Mouse (Mus musculus) adrenal gland, adult 8-10 months (tissue): ENCODE data around the gene Pogz. TPM values are rescaled to one million over a fixed set of nuclear protein-coding genes. Genes with fewer than 3 reads are reported as not detected.

Experiments used
- DNase-seq: peaks from one replicate; pipeline ENCODE4 v3.0.0; 2022
- total RNA-seq, 4 experiments: library from RNA; stranded (reverse); gene quantifications; 2 replicates each; pipeline ENCODE4 v1.2.4; 2022

Pogz gene
- total RNA-seq = 10 to 100 TPM; 28.7 to 61.2 (median 44.1) TPM

DNA sequence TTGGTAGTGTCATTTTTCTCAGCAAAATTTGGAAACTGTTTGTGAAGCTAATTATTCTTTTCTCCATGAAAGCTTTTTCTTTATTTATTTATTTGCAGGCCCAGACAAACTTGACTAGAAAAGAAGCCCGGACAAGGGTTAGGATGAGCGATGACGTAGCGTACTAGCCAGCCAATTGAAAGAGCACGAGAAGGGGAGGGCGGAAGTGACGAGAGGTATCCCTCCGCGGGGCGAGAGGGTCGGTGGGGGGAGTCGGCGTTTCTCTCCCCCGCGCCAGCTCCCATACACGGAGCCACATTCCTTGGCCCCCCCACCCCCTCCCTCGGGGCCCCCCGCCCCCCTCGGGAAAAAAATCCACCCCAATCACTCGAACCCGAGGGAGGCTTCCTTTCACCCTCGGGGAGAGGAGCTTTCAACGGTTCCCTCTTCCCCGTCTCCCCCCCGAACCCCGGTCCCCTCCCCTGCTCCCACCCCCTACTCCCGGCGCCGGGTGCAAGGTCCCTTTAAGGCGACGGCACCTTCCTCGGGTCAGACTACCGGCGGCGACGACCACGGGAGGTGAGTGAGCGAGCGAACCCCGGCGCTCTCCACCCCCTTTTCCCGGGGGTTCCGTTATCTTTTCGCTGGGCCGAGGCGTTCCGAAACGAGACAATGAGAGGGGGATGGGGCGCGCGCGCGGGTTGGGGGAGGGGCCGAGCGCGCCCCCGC lies at the start of gene Pogz:
Pogz (plus strand) TSS at position 385 of the 708 bp plus-strand sequence.
- peak; percentile 96 for DNase-seq

DNA sequence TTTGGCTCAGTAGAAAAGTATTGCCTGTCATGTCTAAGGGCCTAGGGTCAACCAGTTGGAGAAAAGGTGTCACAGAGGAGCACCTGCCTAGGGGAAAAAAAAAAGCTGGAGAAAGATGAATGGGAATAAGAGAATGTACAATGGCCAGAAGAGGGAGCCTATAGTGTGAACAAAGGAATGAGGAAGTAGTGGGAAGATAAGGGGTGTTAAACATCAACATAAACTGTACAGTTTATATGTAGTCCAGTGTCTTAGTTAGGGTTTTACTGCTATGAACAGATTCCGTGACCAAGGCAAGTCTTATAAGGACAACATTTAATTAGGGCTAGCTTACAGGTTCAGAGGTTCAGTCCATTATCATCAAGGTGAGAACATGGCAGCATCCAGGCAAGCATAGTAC lies 48.3 kb upstream of the Pogz start:
- no peak for DNase-seq

DNA sequence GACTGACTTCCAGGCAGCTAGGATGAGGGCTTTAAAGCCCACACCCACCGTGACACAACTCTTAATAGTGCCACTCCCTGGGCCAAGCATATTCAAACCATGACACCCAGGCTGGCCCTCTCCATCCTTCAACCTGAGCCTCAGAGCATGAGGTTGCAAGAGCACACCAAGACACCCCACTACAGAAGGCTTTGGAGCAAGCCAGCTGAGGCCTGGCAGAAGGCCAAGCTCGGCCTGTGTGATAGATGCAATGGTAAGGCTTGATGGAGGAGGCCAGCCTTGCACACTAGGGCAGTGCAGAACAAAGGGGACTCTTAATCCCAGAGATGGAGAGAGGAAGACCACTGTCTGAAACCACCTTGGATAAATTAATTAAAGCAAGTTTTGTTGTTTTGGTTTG lies 47.9 kb upstream of the Pogz start:
- no peak for DNase-seq

DNA sequence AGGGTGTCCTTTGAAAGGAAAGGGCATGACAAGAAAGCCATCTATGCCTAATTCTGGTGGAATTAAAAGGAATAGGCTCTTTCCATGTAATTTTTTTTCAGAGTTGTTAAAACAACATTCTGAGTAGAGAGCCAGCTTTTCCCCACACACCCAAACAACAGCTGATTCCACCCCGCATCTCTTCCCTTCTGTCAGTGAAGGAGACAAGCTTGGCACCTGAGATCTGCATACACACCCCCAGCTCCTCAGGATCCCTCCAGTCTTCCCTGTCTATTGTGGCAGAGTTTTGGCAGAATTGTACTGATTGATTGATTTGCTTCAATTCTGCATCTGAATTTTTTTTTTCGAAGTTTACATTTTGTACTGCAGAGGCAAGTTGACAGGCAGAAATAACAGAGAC lies 45.1 kb upstream of the Pogz start:
- no peak for DNase-seq

DNA sequence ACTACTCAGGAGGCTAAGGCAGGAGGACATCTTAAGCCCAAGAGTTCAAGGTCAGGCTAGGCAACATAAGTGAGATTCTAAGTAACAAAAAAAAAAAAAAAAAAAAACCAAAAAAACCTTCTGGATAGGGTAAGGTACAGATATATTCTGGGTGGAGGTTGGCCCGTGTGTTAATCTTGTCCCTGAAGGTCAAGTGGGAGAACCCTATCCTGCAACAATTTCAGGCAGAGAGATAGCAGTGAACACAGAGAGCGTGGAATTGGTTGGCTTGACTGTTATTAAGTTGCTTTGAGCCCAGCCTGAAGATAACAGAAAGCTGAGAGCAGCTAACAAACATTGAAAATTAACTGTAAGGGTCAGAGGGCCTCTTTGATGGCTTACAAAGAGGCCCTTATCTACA lies 43.7 kb upstream of the Pogz start:
- no peak for DNase-seq

DNA sequence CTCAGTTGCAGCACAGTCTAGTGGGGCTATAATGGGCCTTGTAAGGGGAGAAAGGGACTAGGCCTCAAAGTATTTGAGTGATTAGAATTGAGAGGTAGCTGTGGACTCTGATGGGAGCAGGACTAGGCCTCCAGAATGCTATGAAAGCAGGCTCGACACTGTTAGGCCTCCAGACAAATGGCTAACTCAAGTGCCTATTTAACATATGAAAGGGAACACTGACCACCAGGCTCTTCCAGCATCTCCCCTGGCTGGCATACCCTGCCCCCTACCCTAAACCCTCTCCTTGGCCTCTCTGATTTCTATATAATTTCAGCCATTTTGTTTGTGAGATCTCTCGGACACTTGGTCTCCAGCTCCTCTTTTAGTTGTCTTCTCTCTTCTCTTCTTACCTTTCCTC lies 43.0 kb upstream of the Pogz start:
- no peak for DNase-seq

DNA sequence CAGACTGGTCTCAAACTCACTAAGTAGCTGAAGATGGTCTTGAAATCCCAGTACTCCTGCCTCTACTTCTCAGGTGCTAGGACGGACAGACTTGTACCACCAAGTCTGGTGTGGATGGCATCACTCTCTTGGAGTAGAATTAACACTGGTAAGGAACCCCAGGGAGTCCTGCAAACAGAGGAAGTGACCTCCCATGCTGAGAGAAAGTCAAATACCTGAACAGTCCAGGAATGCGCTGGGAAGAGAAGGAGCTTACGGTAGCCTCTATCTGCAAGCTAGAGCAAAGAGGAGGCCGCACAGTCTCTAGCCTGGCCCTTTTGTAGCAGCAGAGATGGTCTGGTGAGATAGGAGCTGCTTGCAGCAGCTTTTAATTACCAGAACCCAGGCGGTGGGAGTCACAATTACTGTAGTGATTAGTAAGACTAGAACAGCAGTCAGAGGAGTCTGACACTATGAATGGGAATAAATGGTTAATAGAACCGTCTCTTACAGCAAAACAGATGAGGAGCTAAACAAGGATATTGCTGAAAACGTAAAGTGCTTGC lies 41.7 kb upstream of the Pogz start:
- no peak for DNase-seq

DNA sequence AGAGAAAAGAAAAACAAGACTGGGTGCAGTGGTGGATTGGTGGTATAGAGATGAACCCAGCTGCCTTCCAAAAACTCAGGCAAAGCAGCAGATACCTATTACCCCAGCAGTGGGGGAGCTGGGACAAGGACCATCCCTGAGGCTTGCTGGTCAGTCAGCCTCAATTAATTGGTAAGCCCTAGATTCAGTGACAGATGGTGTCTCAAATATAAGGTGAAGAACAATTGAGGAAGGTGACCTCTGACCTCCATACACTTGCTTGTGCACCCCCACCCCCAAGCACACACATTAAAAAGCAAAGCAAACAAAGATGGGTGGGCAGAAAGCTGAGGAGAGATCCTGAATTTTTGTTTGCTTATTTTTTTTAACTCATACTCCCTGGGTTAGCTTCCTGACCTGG lies 41.2 kb upstream of the Pogz start:
- no peak for DNase-seq

DNA sequence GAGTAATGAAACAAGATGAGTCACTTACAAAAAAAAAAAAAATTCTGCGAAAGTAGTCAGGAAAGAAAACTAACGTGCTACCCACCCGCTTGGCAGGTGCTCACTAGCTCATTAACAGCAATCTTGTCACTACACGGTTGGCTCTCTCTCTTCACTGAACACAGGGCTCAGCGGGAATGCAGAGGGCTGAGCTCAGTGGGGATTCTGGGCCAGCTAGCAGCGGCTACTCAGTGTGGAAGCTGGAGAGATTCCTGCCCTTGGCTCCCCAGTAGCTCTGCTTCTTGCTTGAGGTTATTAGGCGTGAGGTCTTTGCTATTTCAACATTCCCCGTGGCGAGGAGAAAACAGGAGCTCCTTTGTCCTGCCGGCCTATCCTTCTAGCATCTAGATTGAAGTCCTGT lies 33.2 kb upstream of the Pogz start:
- no peak for DNase-seq

DNA sequence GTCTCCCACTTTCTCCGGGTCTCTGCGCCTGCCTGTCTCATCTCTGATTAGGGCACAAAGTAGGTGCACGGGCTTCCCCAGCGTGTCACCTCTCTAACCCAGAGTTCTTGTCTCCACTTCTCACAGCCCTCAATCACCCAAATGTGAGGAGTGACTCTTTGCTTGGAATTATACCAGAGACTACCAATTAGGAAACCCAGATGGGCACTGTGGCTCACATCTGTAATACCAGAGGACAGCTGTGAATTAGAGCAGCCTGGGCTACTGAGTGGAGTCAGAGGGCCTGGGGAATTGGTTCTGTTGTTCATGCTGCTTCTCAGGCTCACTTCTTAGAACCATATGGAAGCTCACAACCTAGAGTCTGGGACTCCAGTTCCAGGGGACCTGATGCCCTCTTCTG lies 32.4 kb upstream of the Pogz start:
- DNase-seq = no peak

DNA sequence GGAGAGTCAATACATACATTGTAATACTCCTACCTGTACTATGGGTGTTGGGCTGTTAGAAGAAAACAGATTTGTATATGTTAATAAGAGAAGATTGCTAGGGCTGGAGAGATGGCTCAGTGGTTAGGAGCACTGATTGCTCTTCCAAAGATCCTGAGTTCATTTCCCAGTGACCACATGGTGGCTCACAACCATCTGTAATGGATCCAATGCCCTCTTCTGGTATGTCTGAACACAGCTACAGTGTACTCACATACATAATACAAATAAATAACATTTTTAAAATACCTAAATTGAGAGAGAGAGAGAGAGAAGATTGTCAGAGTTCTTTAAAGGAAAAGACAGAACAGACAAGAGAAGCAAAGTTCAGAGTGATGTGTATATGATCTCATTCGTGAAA lies 29.1 kb upstream of the Pogz start:
- DNase-seq = no peak

DNA sequence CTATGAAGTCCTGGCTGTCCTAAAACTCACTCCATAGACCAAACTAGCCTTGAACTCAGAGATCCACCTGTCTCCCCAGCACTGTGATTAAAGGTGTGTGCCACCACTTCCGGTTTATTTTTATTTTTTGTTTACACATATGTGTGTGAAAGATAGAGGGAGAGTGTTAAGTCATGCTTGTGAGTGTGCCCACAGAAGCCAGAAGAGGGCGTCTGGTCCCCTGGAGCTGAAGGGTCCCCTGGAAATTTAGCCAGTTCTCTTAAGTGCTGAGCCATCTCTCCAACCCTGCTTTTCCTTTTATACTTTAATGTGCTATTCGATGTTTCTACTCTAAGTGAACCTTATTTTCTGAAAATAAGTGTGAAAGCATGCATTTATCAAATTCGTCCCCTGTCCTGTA lies 25.7 kb upstream of the Pogz start:
- DNase-seq = no peak

DNA sequence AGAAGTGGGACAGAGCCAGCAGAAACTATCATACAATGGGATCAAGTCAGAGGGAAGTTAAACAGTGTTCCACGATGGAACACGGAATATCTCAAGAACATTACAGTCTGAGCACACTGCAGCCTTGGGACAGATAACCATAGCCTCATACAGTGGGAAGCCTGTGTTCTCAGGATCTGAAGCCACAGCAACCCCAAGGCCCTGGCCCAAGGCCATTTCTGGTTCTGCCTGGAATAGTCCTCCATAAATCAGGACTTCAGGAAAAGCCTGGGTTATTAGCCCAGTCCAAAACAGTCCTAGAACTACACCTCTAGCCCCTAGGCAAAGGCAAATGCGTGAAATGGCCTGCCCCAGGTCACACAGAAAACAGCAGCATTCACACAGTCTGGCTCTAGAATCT lies 23.7 kb upstream of the Pogz start:
- peak; percentile 82 for DNase-seq

DNA sequence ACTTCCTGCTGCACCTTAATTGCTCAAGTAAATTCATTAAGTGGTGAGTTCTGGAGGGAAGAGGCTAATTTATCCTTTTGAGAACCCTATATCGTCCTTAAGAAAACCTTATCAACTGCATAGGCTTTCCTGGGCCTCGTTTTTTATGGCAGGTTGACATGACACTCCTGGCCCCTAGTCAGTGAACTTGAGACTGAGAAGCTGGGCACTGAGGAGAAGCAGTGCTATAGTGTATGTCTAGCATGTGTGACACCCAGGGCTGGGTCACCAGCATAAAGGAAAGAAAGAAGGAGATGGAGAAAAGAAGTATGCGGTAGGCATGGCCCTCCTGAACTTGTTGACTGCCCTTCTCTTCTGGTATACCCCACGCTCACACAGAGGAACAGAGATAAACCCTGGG lies 23.3 kb upstream of the Pogz start:
- DNase-seq = no peak

DNA sequence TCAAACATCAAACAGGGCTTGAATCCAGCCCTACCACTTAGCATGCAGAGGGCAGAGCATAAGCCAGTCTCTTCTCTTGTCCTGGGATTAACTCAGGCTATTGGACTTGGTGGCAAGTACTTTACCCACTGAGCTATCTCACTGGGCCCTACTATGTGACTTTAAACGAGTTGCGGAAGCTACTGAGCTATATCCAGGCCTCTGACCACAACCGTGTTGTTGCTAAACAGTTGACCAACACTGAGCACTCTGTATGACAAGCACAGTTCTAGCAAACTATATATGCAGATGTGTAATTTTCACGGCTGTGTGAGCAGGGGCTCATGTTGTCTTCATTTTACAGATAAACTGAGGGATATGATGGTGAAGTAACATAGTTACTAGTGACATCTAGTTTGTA lies 22.7 kb upstream of the Pogz start:
- no peak for DNase-seq

DNA sequence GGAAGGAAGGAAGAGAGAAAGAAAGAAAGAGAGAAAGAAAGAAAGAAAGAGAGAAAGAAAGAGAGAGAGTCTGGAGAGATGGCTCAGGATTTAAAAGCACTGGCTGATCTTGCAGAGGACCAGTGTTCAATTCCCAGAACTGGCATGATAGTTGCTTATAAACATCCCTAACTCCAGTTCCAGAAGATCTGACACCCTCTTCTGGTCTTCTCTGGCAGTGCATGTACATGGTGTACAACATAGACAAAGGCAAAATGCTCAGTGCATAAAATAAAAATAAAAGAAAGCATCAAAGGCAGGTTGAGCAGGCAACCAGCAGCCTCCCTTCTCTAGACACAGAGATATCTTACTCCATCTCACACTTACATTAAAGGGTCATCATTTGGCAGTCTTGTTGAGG lies 21.8 kb upstream of the Pogz start:
- no peak for DNase-seq

DNA sequence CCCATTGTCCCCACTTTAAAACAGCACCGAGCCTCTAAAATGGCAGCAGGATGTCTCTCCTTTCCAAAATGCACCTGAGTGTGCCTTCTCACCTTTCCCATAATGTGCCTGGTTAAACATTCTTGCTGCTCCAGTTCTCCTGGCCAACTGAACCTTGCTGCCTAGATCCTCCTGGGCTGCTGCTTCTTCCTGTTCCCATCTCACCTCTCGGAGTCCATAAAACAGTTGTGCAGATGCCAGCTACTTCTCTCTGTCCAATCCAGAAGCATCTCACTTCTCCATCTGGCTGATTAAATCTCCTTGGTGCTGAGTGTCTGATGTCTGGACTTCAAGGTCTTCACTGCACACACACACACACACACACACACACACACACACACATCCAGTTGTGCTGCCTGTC lies 19.6 kb upstream of the Pogz start:
- no peak for DNase-seq

DNA sequence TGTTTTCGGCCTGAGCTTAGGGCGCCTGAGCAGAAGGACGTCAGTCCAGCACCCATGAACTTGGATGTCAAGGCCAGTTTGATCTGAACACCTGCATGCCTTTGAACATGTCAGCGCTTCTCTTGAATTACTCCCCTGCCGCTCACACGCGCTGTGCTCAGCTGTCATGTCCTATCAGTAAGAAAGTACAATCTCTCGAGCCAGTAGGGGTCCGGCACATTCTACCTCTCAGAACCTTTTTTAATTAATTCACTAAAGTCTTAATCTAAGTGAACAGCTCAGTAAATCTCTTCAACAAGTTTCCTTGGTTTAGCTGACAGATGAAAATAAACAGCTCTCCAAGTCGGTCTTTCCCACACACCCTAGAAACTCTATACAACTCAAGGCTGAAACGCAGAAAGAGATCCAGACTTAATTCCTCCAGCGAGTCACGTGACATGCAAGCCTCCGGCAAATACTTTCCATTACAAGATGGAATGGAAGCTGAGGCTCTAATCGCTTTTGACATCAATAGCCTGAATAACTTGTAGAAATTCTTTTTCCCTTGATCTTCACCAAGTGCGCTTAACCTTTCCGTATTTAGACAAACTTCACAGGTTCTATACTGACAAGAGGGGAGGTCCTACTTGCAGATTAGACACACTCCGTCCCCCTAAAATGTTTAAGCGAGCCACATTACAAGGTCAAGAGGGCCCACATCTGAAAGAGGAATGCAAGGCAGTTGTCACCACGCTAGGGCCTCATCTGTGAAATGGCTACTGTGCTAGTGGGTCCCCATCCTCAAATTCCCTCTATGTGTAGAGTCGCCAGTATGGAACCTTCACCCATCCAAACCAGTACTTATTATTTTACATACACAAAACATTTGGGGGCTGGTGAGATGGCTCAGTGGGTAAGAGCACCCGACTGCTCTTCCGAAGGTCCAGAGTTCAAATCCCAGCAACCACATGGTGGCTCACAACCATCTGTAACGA lies 17.6 kb upstream of the Pogz start:
- no peak for DNase-seq

DNA sequence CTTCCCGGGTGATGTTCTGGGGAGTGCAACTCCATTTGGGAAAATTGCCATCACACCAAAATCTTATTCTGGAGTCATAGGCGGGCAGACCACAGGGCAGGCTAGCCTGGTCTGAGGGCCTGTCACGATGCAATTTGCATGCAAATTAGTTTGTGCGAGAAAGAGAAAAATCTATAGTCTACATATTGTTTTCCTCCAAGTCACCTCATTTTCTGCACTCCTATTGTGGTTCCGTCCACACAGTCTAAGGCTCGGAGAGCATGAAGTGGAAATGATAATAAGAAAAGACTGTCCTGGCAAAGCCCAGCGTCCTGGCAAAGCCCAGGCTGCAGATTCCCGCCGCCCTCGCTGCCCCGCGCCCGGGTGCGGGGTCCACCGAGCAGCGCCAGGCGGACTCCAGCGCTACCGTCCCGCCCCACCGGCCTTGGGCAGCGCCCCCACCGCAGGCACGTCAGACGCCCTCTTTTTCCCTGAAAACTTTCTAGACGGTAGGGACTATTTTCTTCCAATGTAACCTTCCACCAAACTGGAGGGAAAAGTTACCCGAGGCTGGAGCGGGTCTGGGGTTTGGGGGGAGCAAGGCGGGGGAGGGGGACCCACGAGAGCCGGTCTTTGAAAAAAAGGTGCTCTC lies 16.2 kb upstream of the Pogz start:
- no peak for DNase-seq

DNA sequence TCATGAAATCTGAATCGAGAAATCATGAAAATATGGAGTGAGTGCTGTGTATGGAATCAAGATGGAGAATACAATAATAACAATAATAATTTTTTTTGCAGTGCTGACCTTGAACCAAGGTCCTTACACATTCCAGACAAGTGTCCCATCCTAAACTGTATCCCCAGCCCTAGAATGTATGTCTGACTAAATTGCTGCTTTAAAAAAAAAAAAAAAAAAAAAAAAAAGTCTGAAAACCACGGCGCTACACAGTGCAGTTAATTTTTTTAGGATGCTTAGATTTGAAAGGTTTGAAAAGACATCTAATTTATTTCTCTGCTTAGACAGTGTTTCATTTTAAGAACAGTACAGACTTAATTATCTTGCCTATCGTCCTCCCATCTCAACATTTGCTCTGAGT lies 15.3 kb upstream of the Pogz start:
- DNase-seq = no peak

DNA sequence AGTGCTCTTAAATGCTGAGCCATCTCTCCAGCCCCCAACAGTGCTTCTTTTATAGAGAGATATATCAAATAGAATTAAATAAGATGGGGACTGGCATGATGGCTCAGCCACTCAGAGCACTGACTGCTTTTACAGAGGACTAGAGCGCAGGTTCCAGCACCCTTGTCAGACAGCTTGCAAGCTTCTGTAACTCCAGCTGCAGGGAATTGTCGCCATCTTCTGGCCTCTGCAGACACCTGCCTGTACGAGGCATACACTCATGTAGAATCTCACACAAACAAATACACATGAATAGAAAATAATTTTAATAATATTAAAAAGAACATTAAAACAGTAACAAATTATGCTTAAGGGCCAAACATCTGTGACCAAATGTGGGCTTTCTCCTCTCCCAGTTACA lies 13.3 kb upstream of the Pogz start:
- DNase-seq = no peak

DNA sequence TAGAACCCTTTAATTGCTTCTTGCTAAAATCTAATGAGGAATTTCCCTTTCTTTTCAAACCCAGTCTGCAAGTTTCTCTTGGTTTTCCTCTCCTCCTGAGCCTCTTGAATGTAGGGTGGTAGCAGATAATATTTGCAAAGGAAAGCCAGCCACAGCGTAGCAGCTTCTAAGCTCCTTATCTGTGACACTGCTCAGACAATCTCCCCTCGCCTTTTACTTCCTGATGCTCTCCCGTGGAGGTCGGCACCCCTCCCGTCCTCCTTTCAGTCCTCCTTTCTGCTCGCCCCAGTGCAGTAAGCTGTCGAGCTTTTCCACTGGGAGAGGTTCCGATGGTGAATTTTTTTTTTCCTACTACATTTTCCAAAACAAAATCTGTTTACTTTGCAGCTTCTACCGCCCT lies 5.3 kb upstream of the Pogz start:
- DNase-seq = no peak

DNA sequence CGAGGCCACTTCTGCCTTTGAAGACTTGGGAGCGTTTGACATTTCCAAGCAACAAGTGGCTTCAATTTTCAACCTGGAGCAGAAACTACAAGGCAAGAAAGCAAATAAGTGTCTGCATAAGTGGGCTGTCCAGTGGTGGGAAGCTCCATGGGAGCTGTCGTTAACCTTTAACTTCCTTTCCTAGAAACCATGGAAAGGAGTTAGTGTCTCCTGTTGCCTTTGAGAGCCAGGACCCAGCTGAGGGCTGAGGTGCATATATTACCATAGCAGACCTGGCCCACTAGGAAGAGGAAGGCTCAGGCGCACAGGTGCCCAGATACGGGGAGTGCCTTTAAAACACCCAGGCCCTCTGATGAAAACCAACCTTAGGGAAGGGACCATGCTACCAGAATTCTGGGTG lies 4.7 kb upstream of the Pogz start:
- no peak for DNase-seq
